Mouse (Mus musculus): ENCODE measurements around the gene Ppp1r16b.

The Ppp1r16b gene

DNA sequence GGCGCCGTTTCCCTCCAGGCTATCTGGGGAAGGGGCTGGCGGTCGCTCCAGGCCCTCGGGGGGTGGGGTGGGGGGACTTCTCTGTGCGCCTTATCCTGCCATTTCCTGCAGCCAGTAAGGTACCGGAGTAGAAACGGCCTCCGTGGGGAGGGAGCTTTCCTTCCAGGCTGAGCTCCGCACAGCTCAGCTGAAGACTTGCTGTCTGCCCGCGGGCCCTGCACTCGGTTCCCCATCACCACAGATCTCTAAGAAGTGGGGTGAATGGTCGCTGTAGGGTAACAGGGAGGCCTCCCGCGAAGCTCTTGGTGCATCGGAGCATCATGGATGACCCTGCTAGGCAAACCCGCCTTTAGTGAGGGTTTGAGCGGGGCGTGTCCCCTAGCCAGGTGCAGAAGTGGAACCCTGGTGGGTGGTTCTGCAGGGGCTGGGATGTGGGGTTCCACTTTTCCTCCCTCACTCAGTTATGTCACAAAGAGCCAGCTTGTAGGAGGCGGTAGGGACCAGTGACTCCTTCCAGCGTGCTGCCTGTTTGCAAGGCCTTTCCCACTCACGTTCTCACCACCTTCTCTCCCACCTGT is 3.3 kb downstream of the Ppp1r16b start:
- DNase-seq (ENCODE audit: low read depth, low spot score) = no peak

GRCm38 (mm10) chr2:158669199-158670195 is 4.3 kb downstream of the Ppp1r16b start:
- DNase-seq (ENCODE audit: low read depth, low spot score) = no peak

- DNase-seq (ENCODE audit: low read depth, low spot score) = no peak
Measured at GRCm38 (mm10) chr2:158670571-158670970, 5.4 kb downstream of the Ppp1r16b start.

DNA sequence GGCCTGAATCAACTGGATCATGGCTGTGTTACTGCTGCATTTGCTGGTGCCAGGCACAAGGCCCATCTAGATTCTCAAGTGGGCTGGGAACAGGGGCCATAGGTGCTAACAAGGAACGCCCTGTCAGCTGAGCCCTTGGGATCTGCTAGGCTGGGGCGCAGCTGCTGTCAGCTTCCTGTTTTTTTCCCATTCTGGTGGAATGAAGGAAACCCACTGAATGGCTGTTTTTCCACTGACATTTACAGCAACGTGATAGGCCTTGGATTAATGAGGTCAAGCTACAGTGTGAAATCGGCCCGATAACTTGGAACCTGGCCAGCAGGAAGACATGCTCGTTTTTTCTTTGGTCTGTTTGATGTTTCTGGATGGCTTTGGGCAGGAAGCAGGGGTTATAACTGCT is 7.6 kb downstream of the Ppp1r16b start:
- peak; percentile 67 for DNase-seq (ENCODE audit: low read depth, low spot score)

DNA sequence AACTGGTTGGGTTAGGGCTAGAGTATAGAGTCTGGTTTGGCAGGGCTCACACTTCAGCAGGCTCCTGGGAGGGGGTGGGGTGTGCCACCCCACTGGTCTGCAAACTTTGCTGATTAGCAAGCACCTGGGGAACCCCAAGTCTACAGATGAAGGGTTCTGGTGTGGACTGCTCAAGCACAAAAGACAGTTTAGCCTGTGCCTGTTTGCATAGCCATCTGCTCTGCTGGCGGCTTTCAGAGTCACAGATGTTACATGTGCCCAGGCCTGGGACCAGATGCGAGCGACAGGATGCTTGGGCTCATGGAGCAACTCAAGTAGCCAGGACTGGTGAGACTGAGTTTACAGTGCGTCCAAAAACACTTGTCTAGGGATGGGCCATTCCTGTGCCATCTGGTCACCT is 8.3 kb downstream of the Ppp1r16b start:
- no peak for DNase-seq (ENCODE audit: low read depth, low spot score)

DNA sequence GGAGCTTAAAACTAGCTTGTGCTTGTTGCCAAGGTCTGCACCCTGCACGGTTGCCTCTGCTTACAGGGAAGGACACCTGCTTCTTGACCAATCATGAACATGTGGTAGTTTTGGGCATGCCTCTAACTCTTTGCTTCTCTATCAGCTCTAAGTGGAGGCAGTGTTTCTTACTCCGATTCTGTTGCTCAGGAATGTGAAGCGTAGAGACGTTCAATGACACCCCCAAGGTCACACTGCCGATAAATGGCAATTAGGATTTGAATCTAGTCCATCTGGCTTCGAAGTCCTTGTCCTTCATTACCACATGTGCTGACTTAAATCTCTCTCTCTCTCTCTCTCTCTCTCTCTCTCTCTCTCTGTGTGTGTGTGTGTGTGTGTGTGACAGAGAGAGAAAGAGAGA is 8.9 kb downstream of the Ppp1r16b start:
- no peak for DNase-seq (ENCODE audit: low read depth, low spot score)

DNA sequence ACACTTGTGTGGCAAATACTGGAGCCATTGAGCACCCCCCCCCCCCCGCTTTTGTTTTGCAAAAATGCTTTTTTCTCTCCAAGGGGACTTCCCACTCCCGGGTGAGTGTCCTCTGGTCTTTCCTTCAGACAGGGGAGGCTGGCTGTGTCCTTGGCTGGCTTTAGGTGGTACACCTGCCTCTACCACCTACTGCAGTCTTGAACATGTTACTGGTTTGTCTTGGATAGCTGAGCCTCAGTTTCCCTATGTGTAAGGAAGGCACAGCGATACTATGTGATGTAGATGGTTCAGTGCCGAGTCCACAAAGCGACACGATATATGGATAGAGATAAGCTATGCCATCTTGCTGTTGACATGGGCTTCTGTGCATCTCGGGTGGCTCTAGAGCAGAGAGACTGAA is 9.6 kb downstream of the Ppp1r16b start:
- no peak for DNase-seq (ENCODE audit: low read depth, low spot score)

GRCm38 (mm10) chr2:158675161-158675560 is 10.0 kb downstream of the Ppp1r16b start:
- DNase-seq (ENCODE audit: low read depth, low spot score) = no peak

- no peak for DNase-seq (ENCODE audit: low read depth, low spot score)
Measured at GRCm38 (mm10) chr2:158675907-158676533, 10.8 kb downstream of the Ppp1r16b start.

DNA sequence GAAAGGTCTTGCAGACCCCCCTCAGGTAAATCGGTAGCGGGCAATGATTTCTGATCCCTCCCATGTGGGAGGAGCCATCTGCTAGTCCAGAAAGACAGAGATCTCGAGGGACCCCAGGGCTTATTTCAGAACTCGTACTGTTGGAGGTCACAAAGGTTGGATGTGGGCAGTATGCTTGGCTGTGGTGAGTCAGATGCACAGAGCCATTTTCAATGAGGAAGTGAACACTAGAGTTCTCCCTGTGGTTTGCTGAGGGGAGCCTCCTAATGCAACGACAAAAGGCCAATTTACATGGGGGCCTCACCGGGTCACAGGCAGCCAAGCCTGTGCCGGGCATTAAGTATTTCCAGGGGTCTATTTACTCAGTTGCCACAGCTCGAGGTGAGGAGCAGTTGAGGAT is 12.7 kb downstream of the Ppp1r16b start:
- DNase-seq (ENCODE audit: low read depth, low spot score) = no peak

DNA sequence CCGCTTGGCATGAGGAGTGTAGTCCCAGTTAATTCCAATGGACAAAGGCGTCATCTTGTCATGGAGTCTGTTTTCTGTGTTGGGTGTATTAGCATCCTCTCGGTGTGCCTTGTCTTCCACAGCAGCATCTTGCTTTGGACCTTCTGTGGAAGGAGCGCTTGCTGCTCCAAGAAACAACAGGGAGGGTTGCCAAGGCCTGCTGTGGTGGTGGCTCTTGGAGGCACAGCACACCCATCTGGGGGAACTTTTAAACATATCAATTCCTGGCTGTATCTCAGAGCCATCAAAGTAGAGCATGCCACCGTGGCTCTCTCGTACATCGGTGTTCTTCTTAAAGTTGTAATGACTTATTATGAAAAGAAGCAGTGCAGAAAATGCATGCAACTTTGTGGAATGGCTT is 13.9 kb downstream of the Ppp1r16b start:
- no peak for DNase-seq (ENCODE audit: low read depth, low spot score)

GRCm38 (mm10) chr2:158680357-158680889 is 15.2 kb downstream of the Ppp1r16b start:
- no peak for DNase-seq (ENCODE audit: low read depth, low spot score)

DNA sequence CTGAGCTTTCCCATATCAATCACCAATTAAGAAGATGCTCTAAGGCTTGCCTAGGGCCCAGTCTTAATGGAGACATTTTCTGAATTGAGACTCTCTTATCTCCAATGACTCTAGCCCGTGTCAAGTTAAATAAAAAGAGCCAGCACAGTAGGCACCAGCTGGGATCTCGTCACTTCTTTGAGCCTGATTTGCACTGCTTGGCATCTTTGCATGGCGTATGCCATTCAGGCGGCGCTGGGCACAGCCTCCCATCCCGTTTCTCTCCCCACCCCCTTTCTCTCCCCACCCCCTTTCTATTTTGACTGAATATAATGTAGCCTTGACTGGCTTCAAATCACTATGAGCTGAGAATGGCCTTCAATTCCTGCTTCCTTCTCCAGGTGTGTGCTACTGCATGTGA is 16.5 kb downstream of the Ppp1r16b start:
- no peak for DNase-seq (ENCODE audit: low read depth, low spot score)

GRCm38 (mm10) chr2:158682344-158683037 is 17.3 kb downstream of the Ppp1r16b start:
- DNase-seq (ENCODE audit: low read depth, low spot score) = no peak

GRCm38 (mm10) chr2:158683038-158683413 is 17.8 kb downstream of the Ppp1r16b start:
- DNase-seq (ENCODE audit: low read depth, low spot score) = no peak

DNA sequence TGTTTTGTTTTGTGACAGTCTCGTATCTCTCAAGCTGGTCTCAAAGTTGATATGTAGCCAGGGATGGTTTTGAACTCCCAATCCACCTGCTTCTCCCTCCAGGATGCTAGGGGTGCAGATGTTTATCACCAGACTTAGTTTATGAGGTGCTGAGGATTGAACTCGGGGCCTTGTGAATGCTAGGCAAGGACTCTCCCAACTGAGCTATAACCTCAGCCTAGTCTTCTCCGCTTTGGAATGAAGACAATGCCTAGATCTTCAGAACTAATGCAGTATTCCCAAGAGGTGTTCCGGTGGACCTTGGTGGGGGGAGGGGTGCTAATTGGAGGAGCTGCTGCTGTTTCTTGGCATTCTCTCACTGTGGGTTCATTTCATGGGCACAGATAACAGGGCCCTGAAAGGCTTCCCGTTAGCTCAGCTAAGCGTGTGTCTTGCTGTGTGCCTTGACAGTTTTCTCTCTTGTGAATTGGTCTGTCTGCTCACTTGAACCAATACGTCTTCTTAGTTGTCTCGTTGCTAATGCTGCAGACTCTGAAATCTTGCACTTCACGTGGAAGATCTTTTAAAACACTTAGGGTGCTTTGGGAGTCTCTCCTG is 19.1 kb downstream of the Ppp1r16b start:
- DNase-seq (ENCODE audit: low read depth, low spot score) = no peak

- no peak for DNase-seq (ENCODE audit: low read depth, low spot score)
Measured at GRCm38 (mm10) chr2:158684910-158685309, 19.7 kb downstream of the Ppp1r16b start.

DNA sequence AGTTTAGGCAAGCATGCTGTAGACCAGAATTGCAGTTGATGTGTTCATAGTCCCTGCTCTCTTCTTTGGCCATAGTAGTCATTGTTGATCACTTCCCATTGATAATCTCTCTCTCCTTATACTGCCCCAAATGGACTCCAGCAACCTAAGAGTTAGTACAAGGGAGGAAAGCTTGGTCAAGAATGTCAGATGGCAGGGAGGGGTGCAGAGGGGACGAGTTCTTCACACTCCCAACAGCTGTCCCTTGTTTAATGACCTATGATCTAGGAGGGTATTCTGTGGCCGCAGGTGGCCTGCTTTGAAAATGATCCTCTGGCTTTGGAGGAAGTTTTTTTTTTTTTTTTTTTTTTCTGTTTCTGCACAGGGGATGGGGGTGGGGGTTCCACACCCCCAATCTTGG is 21.2 kb downstream of the Ppp1r16b start:
- no peak for DNase-seq (ENCODE audit: low read depth, low spot score)

- no peak for DNase-seq (ENCODE audit: low read depth, low spot score)
Measured at GRCm38 (mm10) chr2:158687804-158688241, 22.6 kb downstream of the Ppp1r16b start.

DNA sequence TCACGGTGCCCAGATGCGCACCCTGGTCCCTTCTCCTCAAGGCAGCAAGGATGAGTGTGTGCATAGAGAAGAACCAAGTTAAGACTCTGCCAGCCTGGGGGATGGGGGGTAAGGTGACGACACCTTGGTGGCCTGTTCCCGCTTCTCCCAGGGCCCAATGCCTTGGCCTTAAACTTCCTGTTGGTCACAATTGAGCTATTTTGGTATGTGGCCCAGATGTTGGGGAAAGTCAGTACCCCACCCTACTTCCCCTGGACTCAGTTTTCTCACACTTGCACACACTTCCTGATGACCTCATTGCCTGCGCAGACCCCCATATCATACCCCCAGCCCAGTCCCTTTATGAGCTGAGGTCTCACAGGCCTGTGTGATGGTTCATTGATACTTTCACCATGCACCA is 23.9 kb downstream of the Ppp1r16b start:
- DNase-seq (ENCODE audit: low read depth, low spot score) = no peak

GRCm38 (mm10) chr2:158689640-158690039 is 24.4 kb downstream of the Ppp1r16b start:
- DNase-seq (ENCODE audit: low read depth, low spot score) = no peak
